Mouse (Mus musculus): ENCODE measurements around the gene Fignl2. TPM values are rescaled to one million over a fixed set of nuclear protein-coding genes. Genes with fewer than 3 reads are reported as not detected.

The Fignl2 gene
- polyA plus RNA-seq, 1 experiment: 0.01 TPM

- TF ChIP-seq CEBPB (IDR thresholded peaks at IDR 0.05; ENCODE audit: low read depth) (no peak), CTCF (IDR thresholded peaks at IDR 0.05; ENCODE audit: control insufficient read depth, insufficient read depth, insufficient read length) (no peak), FOSL1 (IDR thresholded peaks at IDR 0.05; ENCODE audit: insufficient read depth, low read length, poor library complexity, severe bottlenecking) (no peak), MAX (IDR thresholded peaks at IDR 0.05) (no peak), MYOG (IDR thresholded peaks at IDR 0.05; ENCODE audit: control insufficient read depth, extremely low read depth, insufficient read length) (no peak), MYOD1 (IDR thresholded peaks at IDR 0.05; ENCODE audit: control insufficient read depth, insufficient read length, low read depth) (no peak), USF1 (IDR thresholded peaks at IDR 0.05; ENCODE audit: low read depth) (no peak)
- H3K36me3 ChIP-seq (ENCODE audit: control insufficient read depth, insufficient read depth): no peaks in the 10 kb centered on the region
- no peaks in the 10 kb centered on the region for H3K79me3 ChIP-seq (ENCODE audit: low read depth)
- peaks cover 66% of the 10 kb centered on the region for H3K27me3 ChIP-seq (ENCODE audit: control insufficient read depth, insufficient read depth, insufficient read length)
- H3K4me3 ChIP-seq (ENCODE audit: insufficient read depth, poor library complexity, severe bottlenecking): no peak overlapping the region
- no peak overlapping the region for H3ac ChIP-seq (ENCODE audit: control insufficient read depth, insufficient read length, low read depth)
- no peaks in the 10 kb centered on the region for H3K79me2 ChIP-seq (ENCODE audit: control insufficient read depth, insufficient read depth)
Observed at GRCm38 (mm10) chr15:101097985-101098651, 19.8 kb upstream of the Fignl2 start.

- Histone ChIP-seq H3K79me3 (ENCODE audit: low read depth) (no peaks in the 10 kb centered on the region), H3K36me3 (ENCODE audit: control insufficient read depth, insufficient read depth) (no peaks in the 10 kb centered on the region), H3K27me3 (ENCODE audit: control insufficient read depth, insufficient read depth, insufficient read length) (peaks cover 80% of the 10 kb centered on the region), H3K4me3 (ENCODE audit: insufficient read depth, poor library complexity, severe bottlenecking) (no peak overlapping the region), H3ac (ENCODE audit: control insufficient read depth, insufficient read length, low read depth) (no peak overlapping the region), H3K79me2 (ENCODE audit: control insufficient read depth, insufficient read depth) (no peaks in the 10 kb centered on the region)
- no peak for TF ChIP-seq MAX (IDR thresholded peaks at IDR 0.05)
- no peak for TF ChIP-seq FOSL1 (IDR thresholded peaks at IDR 0.05; ENCODE audit: insufficient read depth, low read length, poor library complexity, severe bottlenecking)
- TF ChIP-seq MYOD1 (IDR thresholded peaks at IDR 0.05; ENCODE audit: control insufficient read depth, insufficient read length, low read depth): no peak
- TF ChIP-seq USF1 (IDR thresholded peaks at IDR 0.05; ENCODE audit: low read depth): no peak
- no peak for TF ChIP-seq MYOG (IDR thresholded peaks at IDR 0.05; ENCODE audit: control insufficient read depth, extremely low read depth, insufficient read length)
- TF ChIP-seq CEBPB (IDR thresholded peaks at IDR 0.05; ENCODE audit: low read depth): no peak
- TF ChIP-seq CTCF (IDR thresholded peaks at IDR 0.05; ENCODE audit: control insufficient read depth, insufficient read depth, insufficient read length): no peak
Observed at GRCm38 (mm10) chr15:101095392-101095791, 17.0 kb upstream of the Fignl2 start.

GRCm38 (mm10) chr15:101094979-101095378 lies 16.6 kb upstream of the Fignl2 start:
- Histone ChIP-seq H3K36me3 (ENCODE audit: control insufficient read depth, insufficient read depth) (no peaks in the 10 kb centered on the region), H3K4me3 (ENCODE audit: insufficient read depth, poor library complexity, severe bottlenecking) (no peak overlapping the region), H3K79me3 (ENCODE audit: low read depth) (no peaks in the 10 kb centered on the region), H3ac (ENCODE audit: control insufficient read depth, insufficient read length, low read depth) (no peak overlapping the region), H3K79me2 (ENCODE audit: control insufficient read depth, insufficient read depth) (no peaks in the 10 kb centered on the region), H3K27me3 (ENCODE audit: control insufficient read depth, insufficient read depth, insufficient read length) (peaks cover 80% of the 10 kb centered on the region)
- TF ChIP-seq MAX (IDR thresholded peaks at IDR 0.05): no peak
- TF ChIP-seq CTCF (IDR thresholded peaks at IDR 0.05; ENCODE audit: control insufficient read depth, insufficient read depth, insufficient read length): no peak

GRCm38 (mm10) chr15:101093988-101094387 lies 15.6 kb upstream of the Fignl2 start:
- Histone ChIP-seq H3ac (ENCODE audit: control insufficient read depth, insufficient read length, low read depth) (no peak overlapping the region), H3K79me2 (ENCODE audit: control insufficient read depth, insufficient read depth) (no peaks in the 10 kb centered on the region), H3K27me3 (ENCODE audit: control insufficient read depth, insufficient read depth, insufficient read length) (peaks cover 73% of the 10 kb centered on the region), H3K79me3 (ENCODE audit: low read depth) (no peaks in the 10 kb centered on the region), H3K4me3 (ENCODE audit: insufficient read depth, poor library complexity, severe bottlenecking) (no peak overlapping the region), H3K36me3 (ENCODE audit: control insufficient read depth, insufficient read depth) (no peaks in the 10 kb centered on the region)
- TF ChIP-seq MAX (IDR thresholded peaks at IDR 0.05) (no peak), MYOD1 (IDR thresholded peaks at IDR 0.05; ENCODE audit: control insufficient read depth, insufficient read length, low read depth) (no peak), FOSL1 (IDR thresholded peaks at IDR 0.05; ENCODE audit: insufficient read depth, low read length, poor library complexity, severe bottlenecking) (no peak), USF1 (IDR thresholded peaks at IDR 0.05; ENCODE audit: low read depth) (no peak), CEBPB (IDR thresholded peaks at IDR 0.05; ENCODE audit: low read depth) (no peak), MYOG (IDR thresholded peaks at IDR 0.05; ENCODE audit: control insufficient read depth, extremely low read depth, insufficient read length) (no peak), CTCF (IDR thresholded peaks at IDR 0.05; ENCODE audit: control insufficient read depth, insufficient read depth, insufficient read length) (no peak)

- Histone ChIP-seq H3K4me3 (ENCODE audit: insufficient read depth, poor library complexity, severe bottlenecking) (no peak overlapping the region), H3ac (ENCODE audit: control insufficient read depth, insufficient read length, low read depth) (no peak overlapping the region), H3K36me3 (ENCODE audit: control insufficient read depth, insufficient read depth) (no peaks in the 10 kb centered on the region), H3K27me3 (ENCODE audit: control insufficient read depth, insufficient read depth, insufficient read length) (peaks cover 64% of the 10 kb centered on the region), H3K79me2 (ENCODE audit: control insufficient read depth, insufficient read depth) (no peaks in the 10 kb centered on the region), H3K79me3 (ENCODE audit: low read depth) (no peaks in the 10 kb centered on the region)
- no peak for TF ChIP-seq MYOD1 (IDR thresholded peaks at IDR 0.05; ENCODE audit: control insufficient read depth, insufficient read length, low read depth)
- no peak for TF ChIP-seq MYOG (IDR thresholded peaks at IDR 0.05; ENCODE audit: control insufficient read depth, extremely low read depth, insufficient read length)
- no peak for TF ChIP-seq USF1 (IDR thresholded peaks at IDR 0.05; ENCODE audit: low read depth)
Observed at GRCm38 (mm10) chr15:101092829-101093648, 14.7 kb upstream of the Fignl2 start.
